Mouse (Mus musculus): ENCODE results near the gene Il17ra. TPM values are rescaled to one million over a fixed set of nuclear protein-coding genes. Genes with fewer than 3 reads are reported as not detected.

The Il17ra gene
- polyA plus RNA-seq (2017; shearing (Covaris generic)), result 180 TPM

DNA sequence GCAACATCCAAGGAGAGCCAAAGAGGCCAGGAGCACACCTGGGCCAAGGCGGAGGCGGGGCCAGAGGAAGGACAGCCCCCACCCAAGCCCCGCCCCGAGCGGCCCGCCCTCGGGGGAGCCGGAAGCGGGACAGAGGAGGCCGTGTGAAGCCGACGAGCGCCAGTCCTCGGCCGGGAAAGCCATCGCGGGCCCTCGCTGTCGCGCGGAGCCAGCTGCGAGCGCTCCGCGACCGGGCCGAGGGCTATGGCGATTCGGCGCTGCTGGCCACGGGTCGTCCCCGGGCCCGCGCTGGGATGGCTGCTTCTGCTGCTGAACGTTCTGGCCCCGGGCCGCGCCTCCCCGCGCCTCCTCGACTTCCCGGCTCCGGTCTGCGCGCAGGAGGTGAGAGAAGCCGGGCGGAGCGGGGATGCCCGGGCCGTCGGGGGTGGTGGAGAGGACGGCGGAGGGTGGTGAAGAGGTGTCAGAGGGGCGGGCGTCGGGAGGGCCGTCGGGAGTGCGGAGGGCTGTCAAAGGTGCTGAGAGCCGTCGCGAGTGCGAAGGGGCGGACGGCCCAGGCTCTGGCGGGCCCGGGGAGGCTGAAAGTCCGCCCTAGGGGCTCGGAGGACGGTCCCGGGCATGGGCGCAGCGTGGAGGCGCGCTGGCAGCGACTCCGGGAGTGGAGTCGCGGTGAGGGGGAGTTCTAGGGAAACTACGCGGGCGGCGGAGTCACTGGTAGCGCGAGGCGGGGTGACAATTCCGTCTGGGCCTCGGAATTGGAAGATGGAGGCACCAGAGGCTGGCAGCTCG, at the start of gene Il17ra:
TSS of gene Il17ra (plus strand) at position 162 of the 786 bp plus-strand sequence.

GRCm38 (mm10) chr6:120493374-120494181, 30.5 kb downstream of the Il17ra start, which contains the start of gene Tmem121b:
Gene Tmem121b, minus strand, starts transcription at chr6:120493807.

DNA sequence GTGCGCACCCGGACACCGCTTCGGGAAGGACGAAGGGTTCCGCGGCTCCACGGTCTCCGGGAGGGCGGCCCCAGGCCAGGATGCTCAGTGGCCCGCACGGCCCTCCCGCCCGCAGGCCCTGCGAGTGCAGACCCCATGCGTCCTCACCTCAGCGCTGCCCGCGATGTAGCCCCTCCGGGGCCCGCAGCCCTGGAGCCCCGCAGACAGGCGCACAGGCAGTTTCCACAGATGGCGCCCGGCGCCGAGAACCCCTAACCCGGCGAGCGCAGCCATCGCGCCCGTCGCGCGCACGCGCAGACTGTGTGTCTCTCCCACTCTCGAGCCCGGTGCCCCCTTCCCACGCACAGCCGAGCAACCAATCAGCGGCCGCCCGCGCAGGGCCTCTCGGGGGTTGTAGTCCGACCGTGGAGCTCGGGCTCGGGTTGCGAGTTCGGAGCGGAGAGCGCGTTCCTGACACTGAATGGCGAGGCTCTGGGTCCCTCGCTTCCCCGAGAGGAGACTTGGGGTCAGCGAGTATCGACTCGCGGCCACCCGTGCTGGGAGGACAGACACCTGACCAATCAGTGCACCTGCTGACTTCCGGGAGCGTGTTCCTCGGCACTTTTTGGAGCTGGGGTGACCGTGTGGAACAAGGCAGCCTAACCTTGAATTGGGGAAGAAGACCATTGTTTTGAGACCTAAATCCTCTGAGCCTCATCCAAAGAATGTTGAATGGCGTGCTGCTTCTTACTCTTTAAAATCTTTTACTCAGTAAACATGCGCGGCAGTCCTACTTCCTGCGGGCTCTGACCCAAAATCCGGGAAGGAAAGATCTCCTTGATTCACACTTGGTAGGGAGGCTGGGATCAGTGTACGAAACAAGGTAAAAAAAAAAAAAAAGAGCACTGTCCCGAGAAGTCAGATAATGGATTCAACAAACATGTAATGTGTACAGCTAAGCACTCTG, 68.2 kb downstream of the Il17ra start, which contains the start of gene Hdhd5:
TSS of gene Hdhd5 (minus strand) at position 300 of the 946 bp plus-strand sequence.

Other genes with a start within 250 kb of the Il17ra start
- not detected for gene D330020A13Rik, start 168.9 kb upstream of the Il17ra start, polyA plus RNA-seq (2017; shearing (Covaris generic))
- gene B4galnt3, start 168.7 kb upstream of the Il17ra start, polyA plus RNA-seq (2017; shearing (Covaris generic)), result 0.13 TPM
- 94.4 TPM for gene Kdm5a, start 99.1 kb upstream of the Il17ra start, polyA plus RNA-seq (2017; shearing (Covaris generic))
- gene Ccdc77, start 98.9 kb upstream of the Il17ra start, polyA plus RNA-seq (2017; shearing (Covaris generic)), result 9.5 TPM
- gene Tmem121b, start 30.6 kb downstream of the Il17ra start, polyA plus RNA-seq (2017; shearing (Covaris generic)), result 12.8 TPM
- gene Hdhd5, start 68.1 kb downstream of the Il17ra start, polyA plus RNA-seq (2017; shearing (Covaris generic)), result 117 TPM
- gene Cecr2, start 203.1 kb downstream of the Il17ra start, polyA plus RNA-seq (2017; shearing (Covaris generic)), result 0.48 TPM